Mouse (Mus musculus): ENCODE measurements around the gene Brd2. TPM values are rescaled to one million over a fixed set of nuclear protein-coding genes. Genes with fewer than 3 reads are reported as not detected.
A peak's percentile ranks its signal among the peaks of the same experiment; 100 is the strongest.
"Not testable (repeated sequence)": the region's sequence is repeated elsewhere in the genome, so short reads cannot be mapped to it uniquely, and the experiment has no call there.

Gene Brd2
- 131 and 135 TPM in 2 replicates for polyA plus RNA-seq (2016; fragmentation: Nextera tagmentation; extraction: Ambion mirVana)

GRCm38 (mm10) chr17:34122188-34122984, at the start of gene Brd2:
Brd2 (minus strand) TSS chr17:34122634.
- Histone ChIP-seq H3K4me3 (peak within 1 kb of the TSS; percentile 100), H3K27me3 (ENCODE audit: insufficient read depth, poor library complexity, severe bottlenecking) (0 out of 2 replicates have a peak, but pooled peaks cover under 1% of the 10 kb centered on the region), H3K4me1 (replicated peaks) (peaks cover 23% of the 10 kb centered on the region), H3K36me3 (peaks cover 29% of the 10 kb centered on the region), H3K9me3 (no peaks in the 10 kb centered on the region), H3K27ac (peak within 1 kb of the TSS; percentile 100)
- WGBS: under 1% methylated on average over 75 of the region's 75 CpGs
- peak; percentile 98 for DNase-seq (ENCODE audit: low spot score)

- Histone ChIP-seq H3K36me3 (no peaks in the 10 kb centered on the region), H3K4me3 (no peak overlapping the region), H3K27ac (no peak overlapping the region), H3K4me1 (replicated peaks) (no peaks in the 10 kb centered on the region), H3K9me3 (peaks cover 7% of the 10 kb centered on the region; the same call in 1 of the 2 replicates), H3K27me3 (ENCODE audit: insufficient read depth, poor library complexity, severe bottlenecking) (no peaks in the 10 kb centered on the region; the same call in 1 of the 2 replicates)
- DNase-seq (ENCODE audit: low spot score): peak; percentile 67
- WGBS: 46% methylated on average over 13 of the region's 13 CpGs
Measured at GRCm38 (mm10) chr17:34170877-34171498, 48.6 kb upstream of the Brd2 start.

- H3K4me3 ChIP-seq: no peak overlapping the region
- H3K9me3 ChIP-seq: peaks cover 10% of the 10 kb centered on the region; the same call in 1 of the 2 replicates
- no peak overlapping the region for H3K27ac ChIP-seq
- no peaks in the 10 kb centered on the region for H3K36me3 ChIP-seq
- DNase-seq (ENCODE audit: low spot score): no peak
- no peaks in the 10 kb centered on the region; the same call in 1 of the 2 replicates for H3K27me3 ChIP-seq (ENCODE audit: insufficient read depth, poor library complexity, severe bottlenecking)
- no peaks in the 10 kb centered on the region for H3K4me1 ChIP-seq (replicated peaks)
- 31% methylated on average over 4 of the region's 4 CpGs for WGBS
Measured at GRCm38 (mm10) chr17:34170487-34170876, 48.0 kb upstream of the Brd2 start.

- Histone ChIP-seq H3K4me1 (replicated peaks) (no peaks in the 10 kb centered on the region), H3K27me3 (ENCODE audit: insufficient read depth, poor library complexity, severe bottlenecking) (no peaks in the 10 kb centered on the region; the same call in 1 of the 2 replicates), H3K4me3 (no peak overlapping the region), H3K36me3 (no peaks in the 10 kb centered on the region), H3K9me3 (peaks cover 12% of the 10 kb centered on the region; the same call in 1 of the 2 replicates), H3K27ac (no peak overlapping the region)
- peak; percentile 37 for DNase-seq (ENCODE audit: low spot score)
- WGBS: 6% methylated on average over 2 of the region's 2 CpGs
Measured at GRCm38 (mm10) chr17:34169279-34169678, 46.8 kb upstream of the Brd2 start.

- Histone ChIP-seq H3K4me1 (replicated peaks) (no peaks in the 10 kb centered on the region), H3K36me3 (no peaks in the 10 kb centered on the region), H3K4me3 (no peak overlapping the region), H3K9me3 (0 out of 2 replicates have a peak, but pooled peaks cover 4% of the 10 kb centered on the region), H3K27ac (no peak overlapping the region), H3K27me3 (ENCODE audit: insufficient read depth, poor library complexity, severe bottlenecking) (no peaks in the 10 kb centered on the region; the same call in 1 of the 2 replicates)
- WGBS: 86% methylated on average over 6 of the region's 6 CpGs
- DNase-seq (ENCODE audit: low spot score): no peak
Measured at GRCm38 (mm10) chr17:34165033-34165730, 42.7 kb upstream of the Brd2 start.

GRCm38 (mm10) chr17:34164202-34164895, 41.9 kb upstream of the Brd2 start:
- H3K27me3 ChIP-seq (ENCODE audit: insufficient read depth, poor library complexity, severe bottlenecking): no peaks in the 10 kb centered on the region; the same call in 1 of the 2 replicates
- H3K9me3 ChIP-seq: 0 out of 2 replicates have a peak, but pooled peaks cover 4% of the 10 kb centered on the region
- no peaks in the 10 kb centered on the region for H3K4me1 ChIP-seq (replicated peaks)
- H3K27ac ChIP-seq: no peak overlapping the region
- no peak for DNase-seq (ENCODE audit: low spot score)
- H3K36me3 ChIP-seq: no peaks in the 10 kb centered on the region
- WGBS: 40% methylated on average over 9 of the region's 9 CpGs
- no peak overlapping the region for H3K4me3 ChIP-seq

- WGBS: 64% methylated on average over 5 of the region's 5 CpGs
- Histone ChIP-seq H3K27me3 (ENCODE audit: insufficient read depth, poor library complexity, severe bottlenecking) (no peaks in the 10 kb centered on the region), H3K4me1 (replicated peaks) (no peaks in the 10 kb centered on the region), H3K27ac (no peak overlapping the region), H3K9me3 (no peaks in the 10 kb centered on the region), H3K36me3 (no peaks in the 10 kb centered on the region), H3K4me3 (no peak overlapping the region)
- no peak for DNase-seq (ENCODE audit: low spot score)
Measured at GRCm38 (mm10) chr17:34155534-34155933, 33.1 kb upstream of the Brd2 start.

- DNase-seq (ENCODE audit: low spot score): no peak
- Histone ChIP-seq H3K9me3 (no peaks in the 10 kb centered on the region), H3K27ac (no peak within 1 kb of the TSS), H3K4me1 (replicated peaks) (no peaks in the 10 kb centered on the region), H3K36me3 (no peaks in the 10 kb centered on the region), H3K27me3 (ENCODE audit: insufficient read depth, poor library complexity, severe bottlenecking) (no peaks in the 10 kb centered on the region), H3K4me3 (no peak within 1 kb of the TSS)
- WGBS: 62% methylated on average over 4 of the region's 4 CpGs
Measured at GRCm38 (mm10) chr17:34152923-34153322, 30.5 kb upstream of the Brd2 start, which contains the start of gene H2-DMb1. H2-DMb1 (plus strand) TSS chr17:34153072.

- 76% methylated on average over 3 of the region's 3 CpGs for WGBS
- Histone ChIP-seq H3K36me3 (no peaks in the 10 kb centered on the region), H3K4me1 (replicated peaks) (peaks cover 19% of the 10 kb centered on the region), H3K4me3 (no peak overlapping the region), H3K27me3 (ENCODE audit: insufficient read depth, poor library complexity, severe bottlenecking) (peaks cover 16% of the 10 kb centered on the region), H3K27ac (no peak overlapping the region), H3K9me3 (no peaks in the 10 kb centered on the region)
- no peak for DNase-seq (ENCODE audit: low spot score)
Measured at GRCm38 (mm10) chr17:34144960-34145371, 22.5 kb upstream of the Brd2 start.

- DNase-seq (ENCODE audit: low spot score); H3K27ac ChIP-seq; H3K9me3 ChIP-seq; H3K4me3 ChIP-seq; H3K36me3 ChIP-seq: not testable (repeated sequence)
- 89% methylated on average over 4 of the region's 4 CpGs for WGBS
- H3K4me1 ChIP-seq (replicated peaks): peaks cover 26% of the 10 kb centered on the region
- H3K27me3 ChIP-seq (ENCODE audit: insufficient read depth, poor library complexity, severe bottlenecking): peaks cover 24% of the 10 kb centered on the region
Measured at GRCm38 (mm10) chr17:34144221-34144620, 21.8 kb upstream of the Brd2 start.

- no peak overlapping the region for H3K4me3 ChIP-seq
- peaks cover 34% of the 10 kb centered on the region for H3K4me1 ChIP-seq (replicated peaks)
- no peaks in the 10 kb centered on the region for H3K36me3 ChIP-seq
- peaks cover 31% of the 10 kb centered on the region for H3K27me3 ChIP-seq (ENCODE audit: insufficient read depth, poor library complexity, severe bottlenecking)
- no peak for DNase-seq (ENCODE audit: low spot score)
- no peaks in the 10 kb centered on the region for H3K9me3 ChIP-seq
- no peak overlapping the region for H3K27ac ChIP-seq
- 70% methylated on average over 5 of the region's 5 CpGs for WGBS
Measured at GRCm38 (mm10) chr17:34143461-34143860, 21.0 kb upstream of the Brd2 start.

GRCm38 (mm10) chr17:34143033-34143432, 20.6 kb upstream of the Brd2 start, which contains the start of gene H2-DMb2:
H2-DMb2 (plus strand) TSS chr17:34143307.
- no peaks in the 10 kb centered on the region for H3K36me3 ChIP-seq
- H3K4me3 ChIP-seq: no peak within 1 kb of the TSS
- 37% methylated on average over 7 of the region's 7 CpGs for WGBS
- no peaks in the 10 kb centered on the region for H3K9me3 ChIP-seq
- H3K4me1 ChIP-seq (replicated peaks): peaks cover 34% of the 10 kb centered on the region
- H3K27ac ChIP-seq: no peak within 1 kb of the TSS
- peaks cover 35% of the 10 kb centered on the region for H3K27me3 ChIP-seq (ENCODE audit: insufficient read depth, poor library complexity, severe bottlenecking)
- no peak for DNase-seq (ENCODE audit: low spot score)

Measured in hindbrain, embryonic 10.5 days (tissue).